Mouse (Mus musculus): ENCODE results near the gene Nckap5. TPM values are rescaled to one million over a fixed set of nuclear protein-coding genes. Genes with fewer than 3 reads are reported as not detected.

The Nckap5 gene
- total RNA-seq, 1 experiment = 0.18 TPM

- TF ChIP-seq ZC3H11A (IDR thresholded peaks at IDR 0.05; ENCODE audit: borderline replicate concordance, low read depth, low read length) (no peak), MAFK (IDR thresholded peaks at IDR 0.05; ENCODE audit: insufficient read depth, low read depth, low read length) (no peak), HCFC1 (IDR thresholded peaks at IDR 0.05; ENCODE audit: borderline replicate concordance, insufficient read depth, low read length) (no peak), ZNF384 (IDR thresholded peaks at IDR 0.05; ENCODE audit: low read depth, low read length) (no peak), CHD2 (IDR thresholded peaks at IDR 0.05; ENCODE audit: low read depth, low read length) (no peak)
- Histone ChIP-seq H3K9ac (ENCODE audit: insufficient read depth, low read depth, low read length, poor library complexity, severe bottlenecking) (no peak overlapping the region), H3K27ac (ENCODE audit: insufficient read depth, low read depth, low read length, poor library complexity, severe bottlenecking) (no peak overlapping the region), H3K4me3 (ENCODE audit: insufficient read depth in 1 of 2, low read depth in 1 of 2, low read length in 2 of 2, poor library complexity in 1 of 2, severe bottlenecking in 1 of 2) (no peak overlapping the region), H3K9me3 (ENCODE audit: control insufficient read depth, insufficient read depth, low read depth, low read length) (no peaks in the 10 kb centered on the region), H3K36me3 (ENCODE audit: control insufficient read depth, insufficient read depth, low read length, poor library complexity, severe bottlenecking) (no peaks in the 10 kb centered on the region), H3K4me1 (ENCODE audit: control insufficient read depth in 2 of 2, insufficient read depth in 2 of 2, low read length in 2 of 2, poor library complexity in 1 of 2) (no peaks in the 10 kb centered on the region)
- in situ Hi-C loops (cut with MboI; ENCODE audit: low sequenced_read_pairs in 2 of 2, unreplicated experiment in 2 of 2) = no loop called here
- peak; percentile 3 for DNase-seq (ENCODE audit: low read depth, low spot score)
These were observed 302.5 kb downstream of the Nckap5 start for GRCm38 (mm10) chr1:126528043-126528598.

DNA sequence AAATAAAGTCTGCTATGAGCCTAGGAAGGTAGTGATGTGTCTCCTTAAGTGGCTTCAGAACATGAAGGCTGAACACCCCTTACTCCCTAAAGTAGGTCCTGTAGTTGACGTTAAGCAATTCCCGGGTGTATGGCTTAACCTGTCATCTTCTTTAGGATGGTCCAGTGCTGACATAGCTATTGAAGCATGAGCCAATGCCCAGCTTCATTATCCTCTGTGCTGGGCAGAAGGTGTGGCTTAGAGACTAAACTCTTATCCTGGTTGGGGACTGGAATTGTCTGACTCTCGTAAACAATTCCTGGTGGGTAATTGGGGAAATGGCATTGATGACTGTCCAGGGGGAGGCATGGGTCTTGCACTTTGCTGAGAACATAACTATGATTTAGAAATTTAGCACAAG, 312.5 kb downstream of the Nckap5 start:
- in situ Hi-C loops (cut with MboI; ENCODE audit: low sequenced_read_pairs in 2 of 2, unreplicated experiment in 2 of 2) = no loop called here
- Histone ChIP-seq H3K27ac (ENCODE audit: insufficient read depth, low read depth, low read length, poor library complexity, severe bottlenecking) (no peak overlapping the region), H3K9me3 (ENCODE audit: control insufficient read depth, insufficient read depth, low read depth, low read length) (no peaks in the 10 kb centered on the region), H3K9ac (ENCODE audit: insufficient read depth, low read depth, low read length, poor library complexity, severe bottlenecking) (no peak overlapping the region), H3K36me3 (ENCODE audit: control insufficient read depth, insufficient read depth, low read length, poor library complexity, severe bottlenecking) (no peaks in the 10 kb centered on the region), H3K4me1 (ENCODE audit: control insufficient read depth in 2 of 2, insufficient read depth in 2 of 2, low read length in 2 of 2, poor library complexity in 1 of 2) (no peaks in the 10 kb centered on the region), H3K4me3 (ENCODE audit: insufficient read depth in 1 of 2, low read depth in 1 of 2, low read length in 2 of 2, poor library complexity in 1 of 2, severe bottlenecking in 1 of 2) (no peak overlapping the region)
- no peak for DNase-seq (ENCODE audit: low read depth, low spot score)
- TF ChIP-seq CHD2 (IDR thresholded peaks at IDR 0.05; ENCODE audit: low read depth, low read length) = no peak
- no peak for TF ChIP-seq ZNF384 (IDR thresholded peaks at IDR 0.05; ENCODE audit: low read depth, low read length)
- no peak for TF ChIP-seq MAFK (IDR thresholded peaks at IDR 0.05; ENCODE audit: insufficient read depth, low read depth, low read length)
- TF ChIP-seq ZC3H11A (IDR thresholded peaks at IDR 0.05; ENCODE audit: borderline replicate concordance, low read depth, low read length) = no peak
- no peak for TF ChIP-seq HCFC1 (IDR thresholded peaks at IDR 0.05; ENCODE audit: borderline replicate concordance, insufficient read depth, low read length)

GRCm38 (mm10) chr1:126517427-126517826, 313.2 kb downstream of the Nckap5 start:
- Histone ChIP-seq H3K9ac (ENCODE audit: insufficient read depth, low read depth, low read length, poor library complexity, severe bottlenecking) (no peak overlapping the region), H3K4me1 (ENCODE audit: control insufficient read depth in 2 of 2, insufficient read depth in 2 of 2, low read length in 2 of 2, poor library complexity in 1 of 2) (no peaks in the 10 kb centered on the region), H3K36me3 (ENCODE audit: control insufficient read depth, insufficient read depth, low read length, poor library complexity, severe bottlenecking) (no peaks in the 10 kb centered on the region), H3K27ac (ENCODE audit: insufficient read depth, low read depth, low read length, poor library complexity, severe bottlenecking) (no peak overlapping the region), H3K9me3 (ENCODE audit: control insufficient read depth, insufficient read depth, low read depth, low read length) (no peaks in the 10 kb centered on the region), H3K4me3 (ENCODE audit: insufficient read depth in 1 of 2, low read depth in 1 of 2, low read length in 2 of 2, poor library complexity in 1 of 2, severe bottlenecking in 1 of 2) (no peak overlapping the region)
- in situ Hi-C loops (cut with MboI; ENCODE audit: low sequenced_read_pairs in 2 of 2, unreplicated experiment in 2 of 2) = no loop called here
- no peak for TF ChIP-seq ZC3H11A (IDR thresholded peaks at IDR 0.05; ENCODE audit: borderline replicate concordance, low read depth, low read length)
- no peak for DNase-seq (ENCODE audit: low read depth, low spot score)

DNA sequence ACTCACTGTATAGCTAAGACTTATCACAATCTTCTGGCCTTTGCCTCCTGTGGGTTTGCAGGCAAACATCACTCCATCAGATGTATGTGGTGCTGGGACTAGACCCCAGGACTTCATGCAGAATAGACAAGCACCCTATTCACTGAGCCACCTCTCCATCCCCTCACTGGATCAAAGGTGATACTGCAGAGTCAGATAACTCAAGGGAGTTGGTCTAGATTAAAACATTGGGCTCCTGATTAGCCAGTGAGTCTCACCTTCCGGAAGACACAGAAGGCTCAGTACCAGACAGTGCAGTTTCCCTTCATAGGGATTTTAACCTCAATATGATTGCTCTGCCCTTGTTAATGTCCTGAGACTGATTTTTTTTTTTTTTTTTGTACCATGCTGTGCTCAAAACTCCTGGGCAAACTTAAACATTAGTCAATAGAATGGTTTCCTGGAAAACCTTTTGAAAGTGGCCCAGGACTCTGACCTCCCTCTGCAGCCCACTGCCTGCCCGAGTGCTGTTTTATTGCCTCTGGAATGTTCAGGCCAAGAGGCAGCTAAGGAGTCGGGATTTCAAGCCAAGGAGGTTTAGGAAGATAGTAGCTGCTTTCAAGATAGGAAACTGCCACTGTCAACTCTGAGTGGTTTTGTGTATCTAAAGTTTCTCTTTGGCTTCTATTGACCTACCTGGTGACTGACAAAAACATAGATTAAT, 315.4 kb downstream of the Nckap5 start:
- Histone ChIP-seq H3K27ac (ENCODE audit: insufficient read depth, low read depth, low read length, poor library complexity, severe bottlenecking) (no peak overlapping the region), H3K9me3 (ENCODE audit: control insufficient read depth, insufficient read depth, low read depth, low read length) (no peaks in the 10 kb centered on the region), H3K36me3 (ENCODE audit: control insufficient read depth, insufficient read depth, low read length, poor library complexity, severe bottlenecking) (no peaks in the 10 kb centered on the region), H3K9ac (ENCODE audit: insufficient read depth, low read depth, low read length, poor library complexity, severe bottlenecking) (no peak overlapping the region), H3K4me1 (ENCODE audit: control insufficient read depth in 2 of 2, insufficient read depth in 2 of 2, low read length in 2 of 2, poor library complexity in 1 of 2) (no peaks in the 10 kb centered on the region), H3K4me3 (ENCODE audit: insufficient read depth in 1 of 2, low read depth in 1 of 2, low read length in 2 of 2, poor library complexity in 1 of 2, severe bottlenecking in 1 of 2) (no peak overlapping the region)
- in situ Hi-C loops (cut with MboI; ENCODE audit: low sequenced_read_pairs in 2 of 2, unreplicated experiment in 2 of 2) = no loop called here
- no peak for DNase-seq (ENCODE audit: low read depth, low spot score)
- TF ChIP-seq MAFK (IDR thresholded peaks at IDR 0.05; ENCODE audit: insufficient read depth, low read depth, low read length) = no peak
- TF ChIP-seq ZC3H11A (IDR thresholded peaks at IDR 0.05; ENCODE audit: borderline replicate concordance, low read depth, low read length) = no peak
- TF ChIP-seq ZNF384 (IDR thresholded peaks at IDR 0.05; ENCODE audit: low read depth, low read length) = no peak
- TF ChIP-seq HCFC1 (IDR thresholded peaks at IDR 0.05; ENCODE audit: borderline replicate concordance, insufficient read depth, low read length) = no peak
- TF ChIP-seq CHD2 (IDR thresholded peaks at IDR 0.05; ENCODE audit: low read depth, low read length) = no peak

All from ES-E14 (cell line).